Mouse (Mus musculus): ENCODE measurements around the gene Suclg1.

GRCm38 (mm10) chr6:73209598-73209997, 38.6 kb upstream of the Suclg1 start:
- TF ChIP-seq CTCF (IDR thresholded peaks at IDR 0.05; ENCODE audit: low read depth, low read length) (no peak), GATA1 (IDR thresholded peaks at IDR 0.05; ENCODE audit: borderline replicate concordance, low read length) (no peak), GATA2 (IDR thresholded peaks at IDR 0.05; ENCODE audit: borderline replicate concordance, low read depth, low read length) (no peak), POLR2AphosphoS5 (IDR thresholded peaks at IDR 0.05; ENCODE audit: insufficient replicate concordance, low read depth, low read length) (no peak)

Measured in G1E (cell line).